Mouse (Mus musculus) thymus, adult 2 months (tissue): ENCODE results near the gene Gmpr2.

Experiments
- CTCF ChIP-seq: fragments of 200-500 bp; IDR thresholded peaks from 2 replicates; pipeline ENCODE4 v1.5.1; 2012; ENCODE audit warnings: mild to moderate bottlenecking, control low read depth, low read length, moderate library complexity, borderline replicate concordance; ENCODE audit not compliant: control insufficient read depth, poor library complexity, insufficient read depth; ENCODE audit errors: extremely low read depth
- POLR2A ChIP-seq: fragments of 200-500 bp; IDR thresholded peaks from 2 replicates; pipeline ENCODE4 v1.6.1; 2012; ENCODE audit warnings: mild to moderate bottlenecking, low read length, control low read depth, moderate library complexity; ENCODE audit not compliant: control insufficient read depth, poor library complexity, insufficient read depth; ENCODE audit errors: extremely low read depth

DNA sequence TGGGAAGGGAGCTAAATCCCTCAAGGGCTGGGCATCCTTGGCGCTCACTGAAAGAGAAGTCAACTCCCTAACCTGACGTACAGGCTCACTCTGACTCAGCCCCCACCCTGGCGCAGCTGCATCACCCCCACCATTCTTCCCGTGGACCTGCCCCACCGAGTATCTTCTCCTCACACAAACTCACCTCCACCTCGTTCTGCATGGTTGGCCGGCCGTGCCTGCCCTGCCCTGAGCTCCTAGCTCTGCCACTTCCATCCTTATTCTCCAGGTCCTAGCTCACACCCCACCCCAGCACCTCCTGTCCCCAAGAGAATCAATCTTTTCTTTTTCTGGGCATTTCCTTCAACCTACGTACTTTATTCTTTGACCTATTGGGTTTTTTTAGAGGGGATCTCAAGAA, 29.4 kb downstream of the Gmpr2 start:
- TF ChIP-seq POLR2A (no peak), CTCF (no peak)
